Mouse (Mus musculus): ENCODE measurements around the gene Clybl. TPM values are rescaled to one million over a fixed set of nuclear protein-coding genes. Genes with fewer than 3 reads are reported as not detected.

Gene Clybl
- polyA plus RNA-seq, 1 experiment = 5.4 TPM

- H3K4me3 ChIP-seq (replicated peaks; ENCODE audit: control insufficient read depth, low read depth, low read length) = no peak overlapping the region
- TF ChIP-seq POLR2A (IDR thresholded peaks at IDR 0.05; ENCODE audit: borderline replicate concordance, control insufficient read depth, low read depth, low read length) (no peak), CTCF (IDR thresholded peaks at IDR 0.05; ENCODE audit: control insufficient read depth, insufficient read depth, low read length) (no peak)
- 87% methylated on average over 9 of the region's 9 CpGs for WGBS
- H3K27ac ChIP-seq (ENCODE audit: control insufficient read depth, insufficient read depth, low read depth, low read length, poor library complexity) = no peak overlapping the region
- H3K4me1 ChIP-seq (ENCODE audit: control insufficient read depth, insufficient read depth, low read length) = no peaks in the 10 kb centered on the region
Measured at GRCm38 (mm10) chr14:122379076-122379475, 197.6 kb downstream of the Clybl start.

GRCm38 (mm10) chr14:122379996-122380395 lies 198.5 kb downstream of the Clybl start:
- Histone ChIP-seq H3K4me3 (replicated peaks; ENCODE audit: control insufficient read depth, low read depth, low read length) (no peak overlapping the region), H3K4me1 (ENCODE audit: control insufficient read depth, insufficient read depth, low read length) (no peaks in the 10 kb centered on the region), H3K27ac (ENCODE audit: control insufficient read depth, insufficient read depth, low read depth, low read length, poor library complexity) (no peak overlapping the region)
- TF ChIP-seq POLR2A (IDR thresholded peaks at IDR 0.05; ENCODE audit: borderline replicate concordance, control insufficient read depth, low read depth, low read length) (no peak), CTCF (IDR thresholded peaks at IDR 0.05; ENCODE audit: control insufficient read depth, insufficient read depth, low read length) (no peak)
- 87% methylated on average over 5 of the region's 5 CpGs for WGBS

GRCm38 (mm10) chr14:122380896-122381845 lies 199.7 kb downstream of the Clybl start:
- no peak overlapping the region for H3K4me3 ChIP-seq (replicated peaks; ENCODE audit: control insufficient read depth, low read depth, low read length)
- TF ChIP-seq POLR2A (IDR thresholded peaks at IDR 0.05; ENCODE audit: borderline replicate concordance, control insufficient read depth, low read depth, low read length) = no peak
- no peak for TF ChIP-seq CTCF (IDR thresholded peaks at IDR 0.05; ENCODE audit: control insufficient read depth, insufficient read depth, low read length)
- 84% methylated on average over 15 of the region's 15 CpGs for WGBS
- no peak overlapping the region for H3K27ac ChIP-seq (ENCODE audit: control insufficient read depth, insufficient read depth, low read depth, low read length, poor library complexity)
- no peaks in the 10 kb centered on the region for H3K4me1 ChIP-seq (ENCODE audit: control insufficient read depth, insufficient read depth, low read length)

- H3K4me3 ChIP-seq (replicated peaks; ENCODE audit: control insufficient read depth, low read depth, low read length) = no peak overlapping the region
- 84% methylated on average over 5 of the region's 5 CpGs for WGBS
- H3K4me1 ChIP-seq (ENCODE audit: control insufficient read depth, insufficient read depth, low read length) = no peaks in the 10 kb centered on the region
Measured at GRCm38 (mm10) chr14:122382281-122382680, 200.8 kb downstream of the Clybl start.

GRCm38 (mm10) chr14:122383931-122384330 lies 202.4 kb downstream of the Clybl start:
- WGBS = 90% methylated on average over 6 of the region's 6 CpGs
- Histone ChIP-seq H3K4me3 (replicated peaks; ENCODE audit: control insufficient read depth, low read depth, low read length) (no peak overlapping the region), H3K4me1 (ENCODE audit: control insufficient read depth, insufficient read depth, low read length) (no peaks in the 10 kb centered on the region), H3K27ac (ENCODE audit: control insufficient read depth, insufficient read depth, low read depth, low read length, poor library complexity) (no peak overlapping the region)
- TF ChIP-seq POLR2A (IDR thresholded peaks at IDR 0.05; ENCODE audit: borderline replicate concordance, control insufficient read depth, low read depth, low read length) (no peak), CTCF (IDR thresholded peaks at IDR 0.05; ENCODE audit: control insufficient read depth, insufficient read depth, low read length) (no peak)

More at GRCm38 (mm10) chr14:122382281-122382680, 200.8 kb downstream of the Clybl start:
- no peak overlapping the region for H3K27ac ChIP-seq (ENCODE audit: control insufficient read depth, insufficient read depth, low read depth, low read length, poor library complexity)
- no peak for TF ChIP-seq POLR2A (IDR thresholded peaks at IDR 0.05; ENCODE audit: borderline replicate concordance, control insufficient read depth, low read depth, low read length)
- no peak for TF ChIP-seq CTCF (IDR thresholded peaks at IDR 0.05; ENCODE audit: control insufficient read depth, insufficient read depth, low read length)

GRCm38 (mm10) chr14:122384447-122385237 lies 203.1 kb downstream of the Clybl start:
- WGBS = 87% methylated on average over 21 of the region's 21 CpGs
- H3K27ac ChIP-seq (ENCODE audit: control insufficient read depth, insufficient read depth, low read depth, low read length, poor library complexity) = no peak overlapping the region
- no peaks in the 10 kb centered on the region for H3K4me1 ChIP-seq (ENCODE audit: control insufficient read depth, insufficient read depth, low read length)
- TF ChIP-seq POLR2A (IDR thresholded peaks at IDR 0.05; ENCODE audit: borderline replicate concordance, control insufficient read depth, low read depth, low read length) (no peak), CTCF (IDR thresholded peaks at IDR 0.05; ENCODE audit: control insufficient read depth, insufficient read depth, low read length) (no peak)
- no peak overlapping the region for H3K4me3 ChIP-seq (replicated peaks; ENCODE audit: control insufficient read depth, low read depth, low read length)

- Histone ChIP-seq H3K4me3 (replicated peaks; ENCODE audit: control insufficient read depth, low read depth, low read length) (no peak overlapping the region), H3K4me1 (ENCODE audit: control insufficient read depth, insufficient read depth, low read length) (no peaks in the 10 kb centered on the region), H3K27ac (ENCODE audit: control insufficient read depth, insufficient read depth, low read depth, low read length, poor library complexity) (no peak overlapping the region)
- 79% methylated on average over 3 of the region's 3 CpGs for WGBS
- TF ChIP-seq CTCF (IDR thresholded peaks at IDR 0.05; ENCODE audit: control insufficient read depth, insufficient read depth, low read length) = no peak
- no peak for TF ChIP-seq POLR2A (IDR thresholded peaks at IDR 0.05; ENCODE audit: borderline replicate concordance, control insufficient read depth, low read depth, low read length)
Measured at GRCm38 (mm10) chr14:122385238-122385534, 203.7 kb downstream of the Clybl start.

- no peak overlapping the region for H3K4me3 ChIP-seq (replicated peaks; ENCODE audit: control insufficient read depth, low read depth, low read length)
- 86% methylated on average over 5 of the region's 5 CpGs for WGBS
- H3K27ac ChIP-seq (ENCODE audit: control insufficient read depth, insufficient read depth, low read depth, low read length, poor library complexity) = no peak overlapping the region
- no peaks in the 10 kb centered on the region for H3K4me1 ChIP-seq (ENCODE audit: control insufficient read depth, insufficient read depth, low read length)
- no peak for TF ChIP-seq POLR2A (IDR thresholded peaks at IDR 0.05; ENCODE audit: borderline replicate concordance, control insufficient read depth, low read depth, low read length)
- TF ChIP-seq CTCF (IDR thresholded peaks at IDR 0.05; ENCODE audit: control insufficient read depth, insufficient read depth, low read length) = no peak
Measured at GRCm38 (mm10) chr14:122385758-122386157, 204.3 kb downstream of the Clybl start.
